Mouse (Mus musculus) hindbrain, embryonic 15.5 days (tissue): ENCODE measurements at regions not wholly inside any gene's neighbourhood (a gene's known extent, or its start where the extent isn't known, plus 50 kb on each side); places are given as distances from the start of the nearest gene placed in this dataset.

Experiments used
- ATAC-seq: fragments of 200-750 bp; cut with Nextera tagmentation; 2 replicates; pipeline ENCODE4 v1.8.0; 2017; ENCODE audit warnings: low read depth, moderate number of reproducible peaks, moderate TSS enrichment; ENCODE audit not compliant: low FRiP score
- H3K27ac ChIP-seq: fragments of 300-500 bp; sonication (generic); replicated peaks from 2 replicates; pipeline ENCODE4 v1.5.1; 2015; ENCODE audit warnings: mild to moderate bottlenecking, inconsistent platforms
- H3K27me3 ChIP-seq: fragments of 300-500 bp; sonication (generic); 2 replicates; pipeline ENCODE4 v1.6.1; 2015; ENCODE audit warnings: control low read depth, inconsistent platforms
- H3K36me3 ChIP-seq: fragments of 300-500 bp; sonication (generic); 2 replicates; pipeline ENCODE4 v1.6.1; 2015; ENCODE audit warnings: control low read depth, inconsistent platforms
- H3K4me1 ChIP-seq: fragments of 300-500 bp; sonication (generic); replicated peaks from 2 replicates; pipeline ENCODE4 v1.6.1; 2015; ENCODE audit warnings: control low read depth, inconsistent platforms
- H3K4me2 ChIP-seq: fragments of 300-500 bp; sonication (generic); 2 replicates; pipeline ENCODE4 v1.6.1; 2015; ENCODE audit warnings: moderate library complexity, mild to moderate bottlenecking, inconsistent platforms
- H3K4me3 ChIP-seq: fragments of 300-500 bp; sonication (generic); 2 replicates; pipeline ENCODE4 v1.5.1; 2015; ENCODE audit warnings: mild to moderate bottlenecking, inconsistent platforms
- H3K9ac ChIP-seq: fragments of 300-500 bp; sonication (generic); 2 replicates; pipeline ENCODE4 v1.6.1; 2015; ENCODE audit warnings: inconsistent platforms
- H3K9me3 ChIP-seq: fragments of 300-500 bp; sonication (generic); 2 replicates; pipeline ENCODE4 v1.6.1; 2016; ENCODE audit warnings: control low read depth, inconsistent platforms
- WGBS: fragments of 180-500 bp; shearing (Covaris S2); methylation state at CpG from one replicate; pipeline ENCODE4 v1.1.7; 2015; 5-methylcytosine and 5-hydroxymethylcytosine counted together

- no peak overlapping the region for H3K4me2 ChIP-seq
- 91% methylated on average over 1 of the region's 1 CpGs for WGBS
- no peaks in the 10 kb centered on the region for H3K27me3 ChIP-seq
- no peak overlapping the region for H3K9ac ChIP-seq
- H3K4me3 ChIP-seq = no peak overlapping the region
- no peak overlapping the region for H3K27ac ChIP-seq
- H3K36me3 ChIP-seq = no peaks in the 10 kb centered on the region
- H3K4me1 ChIP-seq = no peaks in the 10 kb centered on the region
- H3K9me3 ChIP-seq = no peaks in the 10 kb centered on the region
- ATAC-seq = no peak
These were observed 857.9 kb upstream of the Nr2f1 start for GRCm38 (mm10) chr13:79057424-79057823.

DNA sequence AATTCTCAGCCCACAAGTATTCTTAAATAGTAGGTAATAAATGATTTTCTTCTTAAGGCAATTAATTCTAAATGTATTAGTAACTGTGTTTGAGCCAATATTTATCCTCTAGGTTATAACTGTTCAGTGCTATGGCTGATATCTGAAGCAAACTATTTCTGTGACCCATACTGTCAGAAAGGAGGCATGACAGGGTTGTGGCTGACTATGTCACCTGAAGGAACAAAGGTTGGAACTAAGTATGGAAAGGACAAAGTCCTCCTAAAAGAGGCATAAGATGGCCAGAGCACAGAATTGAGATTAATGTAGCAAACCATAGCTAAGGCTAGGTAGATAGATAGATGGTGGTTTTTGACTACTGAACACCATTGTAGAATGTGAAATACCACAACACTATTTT, 854.9 kb upstream of the Nr2f1 start:
- Histone ChIP-seq H3K27ac (no peak overlapping the region), H3K4me2 (no peak overlapping the region), H3K9ac (no peak overlapping the region), H3K36me3 (no peaks in the 10 kb centered on the region), H3K4me1 (no peaks in the 10 kb centered on the region), H3K9me3 (no peaks in the 10 kb centered on the region), H3K4me3 (no peak overlapping the region), H3K27me3 (no peaks in the 10 kb centered on the region)
- ATAC-seq = no peak

DNA sequence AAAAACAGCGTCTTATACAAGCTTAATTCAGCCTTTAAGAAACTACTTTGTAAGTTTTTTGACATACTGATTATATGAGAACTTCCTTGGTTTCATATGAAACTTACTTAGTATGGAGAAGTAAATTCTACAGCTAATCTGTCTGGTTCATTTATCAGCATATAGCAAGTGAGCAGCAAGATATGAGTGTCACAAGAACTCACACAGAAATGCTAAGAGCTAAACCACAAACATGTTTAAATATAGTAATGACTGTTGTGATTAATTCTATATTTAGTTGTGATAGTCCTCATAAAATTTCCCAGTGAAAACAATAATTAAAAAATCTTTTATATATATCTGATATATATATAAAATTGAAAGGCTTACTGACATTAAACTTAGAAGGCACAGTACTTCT, 853.9 kb upstream of the Nr2f1 start:
- Histone ChIP-seq H3K27me3 (no peaks in the 10 kb centered on the region), H3K27ac (no peak overlapping the region), H3K9ac (no peak overlapping the region), H3K36me3 (no peaks in the 10 kb centered on the region), H3K9me3 (no peaks in the 10 kb centered on the region), H3K4me2 (no peak overlapping the region), H3K4me3 (no peak overlapping the region), H3K4me1 (no peaks in the 10 kb centered on the region)
- 93% methylated on average over 1 of the region's 1 CpGs for WGBS
- no peak for ATAC-seq

DNA sequence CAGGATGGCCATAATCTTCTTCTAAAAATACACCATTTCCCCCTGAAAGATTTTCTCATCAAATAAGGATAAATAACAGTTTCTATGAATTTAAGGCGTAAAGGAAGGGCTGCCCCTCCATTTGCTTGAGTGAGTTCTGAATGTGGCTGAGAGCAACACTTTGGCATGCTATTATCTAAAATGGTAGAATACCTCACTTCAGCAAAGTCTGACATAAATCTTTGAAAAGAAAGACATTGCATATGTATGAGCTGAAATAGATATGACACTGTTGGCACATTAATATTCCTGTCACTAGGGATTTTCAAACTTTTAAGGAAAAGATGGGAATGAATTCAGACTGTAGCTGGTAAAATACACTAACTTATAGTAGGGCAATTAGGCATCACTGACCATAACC, 847.7 kb upstream of the Nr2f1 start:
- Histone ChIP-seq H3K36me3 (no peaks in the 10 kb centered on the region), H3K4me1 (no peaks in the 10 kb centered on the region), H3K27me3 (no peaks in the 10 kb centered on the region), H3K9ac (no peak overlapping the region), H3K9me3 (no peaks in the 10 kb centered on the region), H3K27ac (no peak overlapping the region), H3K4me2 (no peak overlapping the region), H3K4me3 (no peak overlapping the region)
- 59% methylated on average over 1 of the region's 1 CpGs for WGBS
- no peak for ATAC-seq

GRCm38 (mm10) chr13:79044657-79045056, 845.1 kb upstream of the Nr2f1 start:
- no peak overlapping the region for H3K27ac ChIP-seq
- H3K4me3 ChIP-seq = no peak overlapping the region
- no peaks in the 10 kb centered on the region for H3K9me3 ChIP-seq
- H3K4me1 ChIP-seq = no peaks in the 10 kb centered on the region
- H3K9ac ChIP-seq = no peak overlapping the region
- 64% methylated on average over 5 of the region's 5 CpGs for WGBS
- H3K36me3 ChIP-seq = no peaks in the 10 kb centered on the region
- no peak overlapping the region for H3K4me2 ChIP-seq
- ATAC-seq = no peak
- H3K27me3 ChIP-seq = no peaks in the 10 kb centered on the region

DNA sequence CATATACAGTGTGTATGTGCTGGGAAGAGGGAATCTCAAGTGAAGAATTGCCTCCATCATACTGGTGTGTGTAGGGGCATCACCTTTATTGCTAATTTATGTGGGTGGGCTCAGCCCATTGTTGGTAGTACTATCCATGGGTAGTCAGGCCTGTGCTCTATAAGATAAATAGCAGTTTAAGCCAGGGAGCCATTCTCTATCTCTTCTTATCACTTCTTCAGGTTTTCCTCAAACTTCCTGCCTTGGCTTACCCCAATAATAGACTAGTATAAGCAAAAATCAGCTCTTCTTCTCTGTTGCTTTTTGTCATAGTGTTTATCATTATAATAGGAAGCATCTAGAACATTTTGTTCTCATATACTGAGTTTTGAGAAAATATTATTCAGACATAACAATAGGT, 838.3 kb upstream of the Nr2f1 start:
- no peak for ATAC-seq

GRCm38 (mm10) chr13:79035276-79035675, 835.7 kb upstream of the Nr2f1 start:
- no peak overlapping the region for H3K9ac ChIP-seq
- no peak for ATAC-seq
- H3K9me3 ChIP-seq = no peaks in the 10 kb centered on the region
- 73% methylated on average over 2 of the region's 2 CpGs for WGBS
- no peak overlapping the region for H3K4me2 ChIP-seq
- no peak overlapping the region for H3K27ac ChIP-seq
- H3K4me1 ChIP-seq = no peaks in the 10 kb centered on the region
- no peaks in the 10 kb centered on the region for H3K27me3 ChIP-seq
- H3K4me3 ChIP-seq = no peak overlapping the region
- H3K36me3 ChIP-seq = no peaks in the 10 kb centered on the region

More for the DNA sequence above, 838.3 kb upstream of the Nr2f1 start:
- Histone ChIP-seq H3K9ac (no peak overlapping the region), H3K4me2 (no peak overlapping the region), H3K36me3 (no peaks in the 10 kb centered on the region), H3K9me3 (no peaks in the 10 kb centered on the region), H3K27me3 (no peaks in the 10 kb centered on the region), H3K4me3 (no peak overlapping the region), H3K4me1 (no peaks in the 10 kb centered on the region), H3K27ac (no peak overlapping the region)

- Histone ChIP-seq H3K36me3 (no peaks in the 10 kb centered on the region), H3K27ac (no peak overlapping the region), H3K27me3 (no peaks in the 10 kb centered on the region), H3K9me3 (no peaks in the 10 kb centered on the region), H3K9ac (no peak overlapping the region), H3K4me1 (no peaks in the 10 kb centered on the region), H3K4me3 (no peak overlapping the region), H3K4me2 (no peak overlapping the region)
- ATAC-seq = no peak
These were observed 830.4 kb upstream of the Nr2f1 start for GRCm38 (mm10) chr13:79029974-79030373.

DNA sequence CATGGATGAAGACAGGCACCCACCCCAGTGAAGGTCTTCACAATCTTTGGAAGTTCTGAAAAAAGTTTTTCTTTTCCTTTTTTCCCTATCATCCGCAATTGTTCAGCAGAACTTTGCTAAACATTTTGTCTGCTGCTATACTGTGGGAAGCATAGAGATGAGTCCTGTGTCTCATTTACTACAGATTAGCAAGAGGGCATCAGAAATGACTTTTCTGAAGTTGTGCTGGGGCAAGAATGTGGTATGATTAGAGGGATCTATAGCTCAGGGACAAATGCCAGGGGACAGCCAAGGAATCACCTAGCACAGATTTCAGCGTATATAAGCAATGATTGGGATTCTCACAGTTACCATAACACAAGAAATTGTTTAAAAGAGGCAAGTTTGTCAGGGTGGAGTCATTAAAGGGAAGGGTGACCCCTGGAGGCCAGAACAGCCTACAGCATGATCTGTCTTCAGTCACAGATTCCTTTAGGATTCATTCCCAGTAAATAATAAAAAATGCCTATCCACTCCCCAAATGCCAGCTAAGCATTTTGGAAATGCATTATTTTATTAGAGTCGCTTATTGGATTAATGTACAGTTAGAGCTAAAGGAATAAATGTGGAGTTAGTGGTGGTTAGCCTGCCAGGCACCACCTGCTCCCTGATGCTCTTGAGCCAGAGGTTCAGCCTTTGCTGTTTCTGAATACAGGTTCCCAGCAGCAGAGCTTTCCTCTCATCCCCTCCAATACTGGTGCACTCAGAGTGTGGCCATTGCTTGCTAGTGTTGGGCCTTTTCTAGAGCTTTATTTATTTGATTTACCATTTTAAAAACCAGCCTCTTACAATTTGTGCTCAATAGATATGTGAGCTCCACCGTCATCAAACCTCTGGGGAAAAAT, 828.6 kb upstream of the Nr2f1 start:
- no peaks in the 10 kb centered on the region for H3K36me3 ChIP-seq
- H3K9ac ChIP-seq = no peak overlapping the region
- ATAC-seq = no peak
- no peak overlapping the region for H3K4me2 ChIP-seq
- no peaks in the 10 kb centered on the region for H3K9me3 ChIP-seq
- no peak overlapping the region for H3K27ac ChIP-seq
- H3K27me3 ChIP-seq = no peaks in the 10 kb centered on the region
- H3K4me3 ChIP-seq = no peak overlapping the region
- no peaks in the 10 kb centered on the region for H3K4me1 ChIP-seq
- 32% methylated on average over 4 of the region's 4 CpGs for WGBS

DNA sequence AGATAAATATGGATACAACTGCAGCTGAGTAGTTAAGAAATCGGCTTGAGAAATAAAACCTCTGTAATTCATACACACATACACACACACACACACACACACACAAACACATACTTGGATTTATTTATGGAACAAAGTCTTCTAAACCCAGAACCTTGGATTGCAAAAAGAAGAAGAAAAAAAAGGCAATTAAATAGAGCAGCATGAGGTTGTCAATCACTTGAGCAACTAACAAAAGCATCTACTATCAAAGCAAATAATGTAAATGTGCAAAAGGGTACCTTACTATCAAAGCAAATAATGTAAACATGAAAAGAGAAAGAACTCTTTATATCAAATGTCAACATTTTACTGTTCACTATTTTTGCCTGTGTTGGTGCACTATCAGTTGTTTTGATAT, 826.1 kb upstream of the Nr2f1 start:
- Histone ChIP-seq H3K27me3 (no peaks in the 10 kb centered on the region), H3K27ac (no peak overlapping the region), H3K9ac (no peak overlapping the region), H3K4me3 (no peak overlapping the region), H3K4me2 (no peak overlapping the region), H3K36me3 (no peaks in the 10 kb centered on the region), H3K4me1 (no peaks in the 10 kb centered on the region), H3K9me3 (no peaks in the 10 kb centered on the region)
- ATAC-seq = no peak
- WGBS = 24% methylated on average over 1 of the region's 1 CpGs

- no peaks in the 10 kb centered on the region for H3K36me3 ChIP-seq
- no peaks in the 10 kb centered on the region for H3K4me1 ChIP-seq
- H3K9me3 ChIP-seq = no peaks in the 10 kb centered on the region
- H3K4me3 ChIP-seq = no peak overlapping the region
- no peak overlapping the region for H3K9ac ChIP-seq
- no peaks in the 10 kb centered on the region for H3K27me3 ChIP-seq
- no peak overlapping the region for H3K27ac ChIP-seq
- H3K4me2 ChIP-seq = no peak overlapping the region
- 77% methylated on average over 2 of the region's 2 CpGs for WGBS
- no peak for ATAC-seq
These were observed 818.5 kb upstream of the Nr2f1 start for GRCm38 (mm10) chr13:79018051-79018450.

- ATAC-seq = no peak
- Histone ChIP-seq H3K4me3 (no peak overlapping the region), H3K4me2 (no peak overlapping the region), H3K9ac (no peak overlapping the region), H3K36me3 (no peaks in the 10 kb centered on the region), H3K9me3 (no peaks in the 10 kb centered on the region), H3K27ac (no peak overlapping the region), H3K27me3 (no peaks in the 10 kb centered on the region), H3K4me1 (no peaks in the 10 kb centered on the region)
- 80% methylated on average over 1 of the region's 1 CpGs for WGBS
These were observed 803.8 kb upstream of the Nr2f1 start for GRCm38 (mm10) chr13:79003313-79003712.

- WGBS = 35% methylated on average over 2 of the region's 2 CpGs
- Histone ChIP-seq H3K4me1 (no peaks in the 10 kb centered on the region), H3K4me2 (no peak overlapping the region), H3K4me3 (no peak overlapping the region), H3K27ac (no peak overlapping the region), H3K9me3 (no peaks in the 10 kb centered on the region), H3K36me3 (no peaks in the 10 kb centered on the region), H3K9ac (no peak overlapping the region), H3K27me3 (no peaks in the 10 kb centered on the region)
- no peak for ATAC-seq
These were observed 799.3 kb upstream of the Nr2f1 start for GRCm38 (mm10) chr13:78998855-78999254.
